Mouse (Mus musculus) ovary, adult 18-20 months (tissue): ENCODE data around the gene Vsig10.

Experiments used
- DNase-seq: peaks from one replicate; pipeline ENCODE4 v3.0.0; 2022; ENCODE audit warnings: low spot score, mixed read lengths

The Vsig10 gene

DNA sequence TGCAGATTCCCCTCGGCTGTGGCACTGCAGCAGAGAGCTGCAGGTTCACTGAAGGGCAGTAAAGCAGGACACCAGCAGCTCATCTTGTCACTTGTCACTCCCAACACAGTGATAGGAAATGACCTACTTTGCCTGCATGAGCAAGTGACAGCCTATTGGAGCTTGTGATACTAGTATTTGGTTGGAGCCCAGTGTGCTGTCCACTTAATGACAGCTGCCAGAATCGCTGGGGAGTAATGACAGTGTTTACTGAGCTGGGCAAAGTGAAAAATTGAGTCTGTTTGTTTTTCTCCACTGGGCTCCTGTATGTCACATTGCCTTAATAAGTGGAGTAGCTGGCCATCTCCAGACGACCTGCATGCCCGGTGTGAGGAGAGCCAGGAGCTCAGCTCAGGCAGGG lies 61.3 kb downstream of the Vsig10 start:
- no peak for DNase-seq

DNA sequence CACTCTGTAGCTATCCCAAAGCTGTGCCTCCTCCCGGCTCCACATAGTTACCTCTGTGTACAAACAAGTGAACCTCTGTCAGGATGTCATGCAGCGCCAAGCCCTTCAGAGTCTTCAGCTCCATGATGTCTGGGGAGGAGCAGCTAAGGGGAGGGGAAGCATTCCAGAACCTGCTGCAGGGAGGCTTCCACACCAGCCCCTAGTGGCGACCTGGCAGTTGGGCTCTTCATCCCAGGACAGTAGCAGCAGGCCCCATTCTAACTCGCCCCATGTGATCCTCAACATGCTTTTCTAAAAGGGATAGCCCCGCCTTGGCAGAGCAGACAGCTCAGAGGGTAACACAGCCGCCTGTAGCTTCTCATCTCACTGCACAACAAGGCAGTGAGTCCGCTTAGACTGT lies 62.9 kb downstream of the Vsig10 start:
- no peak for DNase-seq

- no peak for DNase-seq
Measured at GRCm38 (mm10) chr5:117383198-117383597, 64.3 kb downstream of the Vsig10 start.

GRCm38 (mm10) chr5:117388296-117388751 lies 69.4 kb downstream of the Vsig10 start:
- no peak for DNase-seq

DNA sequence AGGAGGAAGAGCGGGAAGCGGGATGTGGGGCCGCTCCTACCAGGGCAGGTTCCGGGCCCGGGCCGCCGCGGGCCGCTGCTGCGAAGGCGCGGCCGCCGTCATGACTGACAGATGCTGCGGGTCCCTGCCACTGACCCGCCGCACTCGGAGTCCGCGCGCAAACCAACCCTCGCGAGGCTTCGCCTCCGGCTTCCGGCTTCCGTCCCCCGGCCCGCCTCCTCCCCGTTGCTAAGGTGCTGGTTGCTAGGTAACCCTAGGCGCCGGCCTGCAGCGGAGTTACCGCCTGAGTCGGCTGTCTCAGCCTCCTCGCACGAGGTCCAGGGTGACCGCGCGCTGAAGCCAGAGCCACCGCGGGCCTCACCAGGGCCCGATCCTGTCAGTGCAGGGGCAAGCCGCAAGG lies 70.0 kb downstream of the Vsig10 start, which contains the start of gene Rfc5:
TSS of gene Rfc5 (minus strand) at position 171 of the 400 bp plus-strand sequence.
- DNase-seq, result peak; percentile 95

DNA sequence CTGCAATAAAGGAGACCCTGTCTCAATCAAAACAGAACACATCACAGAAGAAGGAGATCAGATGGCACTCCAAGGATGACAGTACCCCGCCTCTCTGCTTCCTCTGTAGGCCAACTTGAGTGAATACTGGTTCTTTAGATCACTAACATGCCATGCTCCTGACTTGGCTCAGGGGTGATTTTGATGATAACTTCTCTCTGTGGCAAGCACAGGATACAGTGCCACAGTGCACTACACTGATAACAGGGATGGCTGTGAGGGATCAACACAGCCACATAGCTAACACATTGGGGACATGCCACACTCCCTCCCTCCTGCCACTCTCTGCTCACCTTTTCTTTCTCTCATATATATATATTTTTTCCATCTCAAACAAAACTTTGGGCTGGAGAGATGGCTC lies 72.0 kb downstream of the Vsig10 start:
- DNase-seq, result no peak

DNA sequence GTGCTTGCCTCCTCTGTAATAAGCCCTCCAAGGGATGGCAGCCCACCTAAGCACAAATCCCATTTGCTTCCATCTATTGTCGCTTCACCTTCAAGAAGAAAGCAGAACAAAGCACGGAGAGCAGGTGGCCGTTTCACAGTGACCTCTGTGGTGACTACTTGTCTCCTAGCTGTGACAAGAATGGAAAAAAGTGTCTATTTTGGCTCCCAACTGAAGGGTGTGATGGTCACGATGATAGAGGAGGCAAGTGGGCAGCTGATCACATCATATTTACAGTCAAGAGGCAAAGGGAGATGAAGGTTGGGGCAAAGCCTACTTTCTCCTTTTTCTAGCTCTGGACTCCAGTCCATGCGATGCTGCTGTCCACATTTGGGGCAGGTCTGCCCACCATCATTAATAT lies 77.0 kb downstream of the Vsig10 start:
- DNase-seq, result no peak

- DNase-seq, result no peak
Measured at GRCm38 (mm10) chr5:117396596-117397014, 77.7 kb downstream of the Vsig10 start.

DNA sequence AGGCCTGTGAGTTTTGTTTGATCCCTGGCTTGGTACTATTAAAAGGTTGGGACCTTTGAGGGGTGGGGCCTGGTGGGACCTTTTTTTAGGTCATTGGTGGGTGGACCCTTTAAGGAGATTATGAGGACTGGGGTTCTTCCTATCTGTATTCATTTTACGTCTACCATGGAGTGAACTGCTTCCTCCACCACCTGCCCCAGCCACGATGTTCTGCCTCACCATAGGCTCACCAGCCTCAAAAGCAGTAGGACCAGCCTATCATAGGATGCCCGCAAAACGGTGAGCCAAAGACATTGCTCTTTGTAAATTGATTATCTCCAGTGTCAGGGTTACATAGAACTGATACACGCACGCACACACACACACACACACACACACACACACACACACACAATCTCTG lies 78.5 kb downstream of the Vsig10 start:
- DNase-seq, result no peak

GRCm38 (mm10) chr5:117398007-117398550 lies 79.2 kb downstream of the Vsig10 start:
- no peak for DNase-seq

GRCm38 (mm10) chr5:117399281-117399680 lies 80.4 kb downstream of the Vsig10 start:
- no peak for DNase-seq

- DNase-seq, result no peak
Measured at GRCm38 (mm10) chr5:117403609-117404008, 84.7 kb downstream of the Vsig10 start.
